Mouse (Mus musculus): ENCODE measurements around the gene Cacna1b. TPM values are rescaled to one million over a fixed set of nuclear protein-coding genes. Genes with fewer than 3 reads are reported as not detected.

The Cacna1b gene
- total RNA-seq (2021), result under 1 TPM; 0.23 to 0.27 TPM
- long read RNA-seq, experiment 1, result 0 reads
- long read RNA-seq, experiment 2, result 0 reads

GRCm38 (mm10) chr2:24763115-24763557, at the start of gene Cacna1b:
Cacna1b (minus strand) TSS chr2:24763152.
- DNase-seq (ENCODE audit: low spot score in 2 of 2), result peak; percentile 35 to 56

- no peak for DNase-seq (ENCODE audit: low spot score in 2 of 2)
Observed at GRCm38 (mm10) chr2:24809746-24810145, 46.8 kb upstream of the Cacna1b start.

GRCm38 (mm10) chr2:24807691-24808090, 44.7 kb upstream of the Cacna1b start:
- DNase-seq (ENCODE audit: low spot score in 2 of 2), result no peak

GRCm38 (mm10) chr2:24807036-24807435, 44.1 kb upstream of the Cacna1b start:
- DNase-seq (ENCODE audit: low spot score in 2 of 2), result no peak

- DNase-seq (ENCODE audit: low spot score in 2 of 2), result no peak
Observed at GRCm38 (mm10) chr2:24806143-24806542, 43.2 kb upstream of the Cacna1b start.

- DNase-seq (ENCODE audit: low spot score in 2 of 2), result no peak
Observed at GRCm38 (mm10) chr2:24805621-24806020, 42.7 kb upstream of the Cacna1b start.

- DNase-seq (ENCODE audit: low spot score in 2 of 2), result no peak
Observed at GRCm38 (mm10) chr2:24796833-24797457, 34.0 kb upstream of the Cacna1b start.

- no peak for DNase-seq (ENCODE audit: low spot score in 2 of 2)
Observed at GRCm38 (mm10) chr2:24787250-24787649, 24.3 kb upstream of the Cacna1b start.

GRCm38 (mm10) chr2:24781253-24781652, 18.3 kb upstream of the Cacna1b start:
- no peak for DNase-seq (ENCODE audit: low spot score in 2 of 2)

GRCm38 (mm10) chr2:24776831-24777230, 13.9 kb upstream of the Cacna1b start:
- DNase-seq (ENCODE audit: low spot score in 2 of 2), result no peak

- no peak for DNase-seq (ENCODE audit: low spot score in 2 of 2)
Observed at GRCm38 (mm10) chr2:24775951-24776587, 13.1 kb upstream of the Cacna1b start.

- no peak for DNase-seq (ENCODE audit: low spot score in 2 of 2)
Observed at GRCm38 (mm10) chr2:24774832-24775231, 11.9 kb upstream of the Cacna1b start.

GRCm38 (mm10) chr2:24770861-24771260, 7.9 kb upstream of the Cacna1b start:
- no peak for DNase-seq (ENCODE audit: low spot score in 2 of 2)

GRCm38 (mm10) chr2:24762446-24762960, 449 bp downstream of the Cacna1b start:
- peak in 1 of 2 experiments; percentile 11 for DNase-seq (ENCODE audit: low spot score in 2 of 2)

GRCm38 (mm10) chr2:24761923-24762445, 968 bp downstream of the Cacna1b start:
- peak; percentile 43 to 73 for DNase-seq (ENCODE audit: low spot score in 2 of 2)

- peak in 1 of 2 experiments; percentile 48 for DNase-seq (ENCODE audit: low spot score in 2 of 2)
Observed at GRCm38 (mm10) chr2:24755276-24755675, 7.7 kb downstream of the Cacna1b start.

- no peak for DNase-seq (ENCODE audit: low spot score in 2 of 2)
Observed at GRCm38 (mm10) chr2:24752599-24752998, 10.4 kb downstream of the Cacna1b start.

GRCm38 (mm10) chr2:24750051-24750450, 12.9 kb downstream of the Cacna1b start:
- DNase-seq (ENCODE audit: low spot score in 2 of 2), result no peak

GRCm38 (mm10) chr2:24747878-24748277, 15.1 kb downstream of the Cacna1b start:
- DNase-seq (ENCODE audit: low spot score in 2 of 2), result no peak

GRCm38 (mm10) chr2:24739701-24740100, 23.3 kb downstream of the Cacna1b start:
- no peak for DNase-seq (ENCODE audit: low spot score in 2 of 2)

GRCm38 (mm10) chr2:24733157-24733556, 29.8 kb downstream of the Cacna1b start:
- DNase-seq (ENCODE audit: low spot score in 2 of 2), result no peak

GRCm38 (mm10) chr2:24725865-24726264, 37.1 kb downstream of the Cacna1b start:
- no peak for DNase-seq (ENCODE audit: low spot score in 2 of 2)
